Mouse (Mus musculus): ENCODE results near the gene Pvr. TPM values are rescaled to one million over a fixed set of nuclear protein-coding genes. Genes with fewer than 3 reads are reported as not detected.
A peak's percentile ranks its signal among the peaks of the same experiment; 100 is the strongest.

Pvr gene
- polyA plus RNA-seq, 2 experiments = 9.4 to 18.2 TPM

DNA sequence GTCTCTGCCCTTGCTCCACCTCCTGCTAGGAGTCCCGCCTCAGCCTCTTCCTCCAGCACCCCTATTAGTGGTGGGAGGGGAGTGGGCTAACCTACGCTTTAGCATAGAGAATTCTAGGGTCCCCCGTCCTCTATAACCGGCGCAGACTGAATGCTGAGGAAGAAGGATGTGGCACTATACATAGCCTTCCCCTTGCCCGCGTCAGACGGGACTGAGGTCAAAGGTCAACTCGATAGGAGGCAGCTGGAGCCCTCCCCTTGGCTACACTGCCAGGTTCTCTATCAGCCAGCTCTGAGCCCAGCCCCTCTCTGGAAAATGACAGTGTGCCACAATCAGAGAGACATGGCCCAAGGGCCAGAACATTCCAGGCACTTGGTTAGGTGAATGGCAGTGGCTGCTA is 29.6 kb upstream of the Pvr start, which contains the start of gene Igsf23:
Igsf23 (minus strand) TSS at position 168 of the 400 bp plus-strand sequence.
- TF ChIP-seq POLR2A (IDR thresholded peaks at IDR 0.05; ENCODE audit: borderline replicate concordance, extremely low read depth, insufficient read depth, insufficient read length) = no peak
- no peak for DNase-seq (ENCODE audit: low spot score)
- Histone ChIP-seq H3K4me2 (replicated peaks; ENCODE audit: low read depth, low read length, severe bottlenecking) (no peak within 1 kb of the TSS), H3K36me3 (ENCODE audit: control insufficient read depth, insufficient read depth, low read length) (no peaks in the 10 kb centered on the region), H3K27ac (replicated peaks; ENCODE audit: low read depth, low read length) (no peak within 1 kb of the TSS), H3K4me3 (replicated peaks; ENCODE audit: low read length) (no peak within 1 kb of the TSS), H3K4me1 (ENCODE audit: control insufficient read depth, insufficient read depth, low read length) (no peaks in the 10 kb centered on the region), H3K9ac (ENCODE audit: low read depth, low read length, severe bottlenecking) (no peak within 1 kb of the TSS), H3K27me3 (ENCODE audit: control insufficient read depth, insufficient read depth, low read length) (no peaks in the 10 kb centered on the region), H3K9me3 (ENCODE audit: control insufficient read depth, low read length) (no peaks in the 10 kb centered on the region)
- 53% methylated on average over 9 of the region's 9 CpGs for WGBS
- no peak for ATAC-seq (ENCODE audit: low FRiP score, low read depth)

DNA sequence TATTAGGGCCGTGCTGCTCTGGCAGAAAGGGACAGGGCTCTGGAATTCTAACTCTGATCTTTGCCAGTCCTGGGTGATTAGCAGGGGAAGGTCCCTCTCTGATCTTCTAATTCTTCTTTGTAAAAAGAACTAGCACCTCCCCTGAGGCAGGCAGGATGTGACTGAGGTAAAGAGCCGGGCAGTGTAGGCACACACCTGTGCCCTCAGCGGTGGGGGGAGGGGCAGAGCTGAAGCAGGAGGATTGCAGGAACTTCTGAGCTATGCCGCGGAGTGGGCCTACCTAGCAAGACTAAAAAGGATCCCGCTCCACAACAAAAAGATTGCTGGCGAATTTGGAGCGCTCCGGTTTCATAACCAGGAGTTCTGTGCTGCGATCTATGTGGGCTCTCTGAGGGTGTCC is 29.0 kb upstream of the Pvr start:
- no peak overlapping the region for H3K4me2 ChIP-seq (replicated peaks; ENCODE audit: low read depth, low read length, severe bottlenecking)
- no peaks in the 10 kb centered on the region for H3K36me3 ChIP-seq (ENCODE audit: control insufficient read depth, insufficient read depth, low read length)
- H3K27me3 ChIP-seq (ENCODE audit: control insufficient read depth, insufficient read depth, low read length) = no peaks in the 10 kb centered on the region
- H3K9me3 ChIP-seq (ENCODE audit: control insufficient read depth, low read length) = no peaks in the 10 kb centered on the region
- no peak for DNase-seq (ENCODE audit: low spot score)
- H3K4me3 ChIP-seq (replicated peaks; ENCODE audit: low read length) = no peak overlapping the region
- no peak overlapping the region for H3K27ac ChIP-seq (replicated peaks; ENCODE audit: low read depth, low read length)
- no peak for TF ChIP-seq POLR2A (IDR thresholded peaks at IDR 0.05; ENCODE audit: borderline replicate concordance, extremely low read depth, insufficient read depth, insufficient read length)
- no peaks in the 10 kb centered on the region for H3K4me1 ChIP-seq (ENCODE audit: control insufficient read depth, insufficient read depth, low read length)
- H3K9ac ChIP-seq (ENCODE audit: low read depth, low read length, severe bottlenecking) = no peak overlapping the region
- no peak for ATAC-seq (ENCODE audit: low FRiP score, low read depth)
- WGBS = 48% methylated on average over 10 of the region's 10 CpGs

DNA sequence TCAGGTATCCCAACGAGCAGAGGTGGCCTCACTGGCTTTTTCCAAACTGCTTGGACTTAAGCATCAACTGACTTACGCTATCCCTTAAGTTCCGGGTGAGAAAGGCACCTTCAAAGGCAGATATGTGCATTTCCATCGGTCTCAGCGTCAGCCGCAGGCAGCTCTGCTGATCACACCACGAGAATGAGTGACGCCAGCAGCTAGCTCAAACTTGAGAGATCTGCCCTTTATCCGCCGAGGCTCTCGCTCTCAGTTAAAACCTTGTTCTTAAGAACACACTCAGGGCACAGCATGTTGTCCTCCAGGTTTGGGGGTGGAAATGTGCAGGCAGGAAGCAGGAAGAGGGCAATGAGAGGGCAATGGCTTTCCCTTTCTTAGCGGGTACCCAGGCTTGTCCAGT is 28.0 kb upstream of the Pvr start:
- no peaks in the 10 kb centered on the region for H3K27me3 ChIP-seq (ENCODE audit: control insufficient read depth, insufficient read depth, low read length)
- H3K36me3 ChIP-seq (ENCODE audit: control insufficient read depth, insufficient read depth, low read length) = no peaks in the 10 kb centered on the region
- no peak overlapping the region for H3K27ac ChIP-seq (replicated peaks; ENCODE audit: low read depth, low read length)
- DNase-seq (ENCODE audit: low spot score) = no peak
- ATAC-seq (ENCODE audit: low FRiP score, low read depth) = no peak
- H3K4me2 ChIP-seq (replicated peaks; ENCODE audit: low read depth, low read length, severe bottlenecking) = no peak overlapping the region
- no peaks in the 10 kb centered on the region for H3K4me1 ChIP-seq (ENCODE audit: control insufficient read depth, insufficient read depth, low read length)
- no peak for TF ChIP-seq POLR2A (IDR thresholded peaks at IDR 0.05; ENCODE audit: borderline replicate concordance, extremely low read depth, insufficient read depth, insufficient read length)
- no peak overlapping the region for H3K4me3 ChIP-seq (replicated peaks; ENCODE audit: low read length)
- H3K9ac ChIP-seq (ENCODE audit: low read depth, low read length, severe bottlenecking) = no peak overlapping the region
- WGBS = 74% methylated on average over 12 of the region's 12 CpGs
- H3K9me3 ChIP-seq (ENCODE audit: control insufficient read depth, low read length) = no peaks in the 10 kb centered on the region

DNA sequence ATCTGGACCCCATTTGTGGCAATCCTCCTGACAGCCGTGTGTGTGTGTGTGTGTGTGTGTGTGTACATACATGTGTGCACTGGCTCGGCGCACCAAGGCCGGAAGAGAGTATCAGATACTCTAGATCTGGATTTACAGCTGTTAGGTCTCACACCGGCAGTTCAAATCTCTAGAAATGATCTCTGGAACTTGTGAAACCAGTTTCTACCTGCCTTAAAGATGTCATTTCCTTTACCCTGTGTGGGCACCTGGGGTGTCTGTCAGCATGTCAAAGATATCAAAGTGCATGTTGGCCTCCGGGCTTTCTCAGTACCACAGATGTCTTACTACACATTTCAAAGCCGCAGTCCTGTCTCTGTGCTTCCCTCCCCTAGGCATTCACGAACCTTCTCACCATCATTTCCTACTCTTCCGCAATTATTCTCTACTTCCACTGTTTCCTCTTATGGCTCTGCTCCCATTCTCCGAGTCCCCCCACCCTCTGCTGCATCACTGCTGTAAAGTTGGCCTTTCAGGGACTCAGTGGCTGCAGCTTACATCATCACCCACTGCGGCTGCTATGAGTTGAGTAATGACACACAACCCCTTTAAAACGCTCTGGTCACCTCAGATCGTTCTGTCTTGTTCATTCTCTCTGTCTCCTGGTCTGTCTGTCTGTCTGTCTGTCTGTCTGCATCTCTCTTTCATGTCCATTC is 25.0 kb upstream of the Pvr start:
- no peak overlapping the region for H3K4me3 ChIP-seq (replicated peaks; ENCODE audit: low read length)
- H3K4me1 ChIP-seq (ENCODE audit: control insufficient read depth, insufficient read depth, low read length) = no peaks in the 10 kb centered on the region
- no peak for TF ChIP-seq POLR2A (IDR thresholded peaks at IDR 0.05; ENCODE audit: borderline replicate concordance, extremely low read depth, insufficient read depth, insufficient read length)
- no peak overlapping the region for H3K4me2 ChIP-seq (replicated peaks; ENCODE audit: low read depth, low read length, severe bottlenecking)
- DNase-seq (ENCODE audit: low spot score) = peak; percentile 17
- H3K9ac ChIP-seq (ENCODE audit: low read depth, low read length, severe bottlenecking) = no peak overlapping the region
- ATAC-seq (ENCODE audit: low FRiP score, low read depth) = no peak
- H3K27me3 ChIP-seq (ENCODE audit: control insufficient read depth, insufficient read depth, low read length) = no peaks in the 10 kb centered on the region
- 81% methylated on average over 13 of the region's 13 CpGs for WGBS
- H3K9me3 ChIP-seq (ENCODE audit: control insufficient read depth, low read length) = no peaks in the 10 kb centered on the region
- H3K36me3 ChIP-seq (ENCODE audit: control insufficient read depth, insufficient read depth, low read length) = no peaks in the 10 kb centered on the region
- H3K27ac ChIP-seq (replicated peaks; ENCODE audit: low read depth, low read length) = no peak overlapping the region

DNA sequence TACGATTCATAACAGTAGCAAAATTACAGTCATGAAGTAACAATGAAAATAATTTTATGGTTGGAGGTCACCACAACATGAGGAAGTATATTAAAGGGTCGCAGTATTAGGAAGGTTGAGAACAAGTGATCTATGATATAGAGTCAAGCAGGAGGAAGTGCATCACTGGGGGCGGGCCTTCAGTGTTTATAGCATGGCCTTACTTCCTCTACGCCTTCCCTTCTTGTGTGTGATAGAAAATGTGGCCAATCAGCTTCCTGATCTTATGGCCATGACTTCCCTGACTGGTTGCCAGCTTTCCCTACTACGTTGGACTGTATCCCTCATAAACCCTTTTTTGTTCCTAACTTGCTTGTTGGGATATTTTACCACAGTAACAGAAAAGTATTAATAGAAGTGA is 24.2 kb upstream of the Pvr start:
- ATAC-seq (ENCODE audit: low FRiP score, low read depth) = no peak
- H3K4me1 ChIP-seq (ENCODE audit: control insufficient read depth, insufficient read depth, low read length) = no peaks in the 10 kb centered on the region
- H3K27me3 ChIP-seq (ENCODE audit: control insufficient read depth, insufficient read depth, low read length) = no peaks in the 10 kb centered on the region
- H3K4me3 ChIP-seq (replicated peaks; ENCODE audit: low read length) = no peak overlapping the region
- no peak for DNase-seq (ENCODE audit: low spot score)
- H3K9me3 ChIP-seq (ENCODE audit: control insufficient read depth, low read length) = no peaks in the 10 kb centered on the region
- TF ChIP-seq POLR2A (IDR thresholded peaks at IDR 0.05; ENCODE audit: borderline replicate concordance, extremely low read depth, insufficient read depth, insufficient read length) = no peak
- no peaks in the 10 kb centered on the region for H3K36me3 ChIP-seq (ENCODE audit: control insufficient read depth, insufficient read depth, low read length)
- H3K4me2 ChIP-seq (replicated peaks; ENCODE audit: low read depth, low read length, severe bottlenecking) = no peak overlapping the region
- WGBS = 86% methylated on average over 5 of the region's 5 CpGs
- H3K27ac ChIP-seq (replicated peaks; ENCODE audit: low read depth, low read length) = no peak overlapping the region
- H3K9ac ChIP-seq (ENCODE audit: low read depth, low read length, severe bottlenecking) = no peak overlapping the region

Measured in limb, embryonic 14.5 days (tissue).